Mouse (Mus musculus) erythroblast, embryonic 14.5 days (primary cell): ENCODE results near the gene Tmprss13.

Experiments
- GATA1 ChIP-seq: IDR thresholded peaks from 2 replicates; pipeline ENCODE4 v1.6.1; 2012; ENCODE audit warnings: low read length, inconsistent platforms, mixed read lengths
- TAL1 ChIP-seq: IDR thresholded peaks from 3 replicates; pipeline ENCODE4 v1.6.1; 2012; ENCODE audit warnings: low read length, inconsistent platforms, mixed read lengths

DNA sequence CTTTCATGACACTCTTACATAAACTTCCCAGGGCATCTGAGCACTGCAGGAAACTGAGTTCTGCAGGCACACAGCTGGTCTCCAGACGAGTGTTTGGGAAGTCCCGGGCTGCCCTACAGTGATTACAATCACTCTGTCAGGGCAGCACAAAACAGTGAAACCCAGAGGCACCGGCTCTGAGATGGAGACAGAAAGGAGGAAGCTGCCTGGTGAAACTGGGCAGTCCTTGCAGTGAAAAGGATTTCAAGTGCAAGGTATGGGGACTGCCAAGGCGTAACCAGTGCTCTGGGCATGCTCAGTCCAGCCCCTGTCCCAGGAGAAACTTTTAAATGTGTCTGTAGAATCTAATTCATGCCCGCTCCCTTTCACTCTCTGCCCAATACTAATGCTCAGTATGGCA, 46.7 kb upstream of the Tmprss13 start:
- TF ChIP-seq TAL1 (no peak), GATA1 (no peak)
